Mouse (Mus musculus): ENCODE results near the gene D630036H23Rik. TPM values are rescaled to one million over a fixed set of nuclear protein-coding genes. Genes with fewer than 3 reads are reported as not detected.

The D630036H23Rik gene
- 2.1 and 3.5 TPM in 2 replicates for polyA plus RNA-seq (2014; fragmentation: Nextera tagmentation; extraction: Ambion mirVana)

DNA sequence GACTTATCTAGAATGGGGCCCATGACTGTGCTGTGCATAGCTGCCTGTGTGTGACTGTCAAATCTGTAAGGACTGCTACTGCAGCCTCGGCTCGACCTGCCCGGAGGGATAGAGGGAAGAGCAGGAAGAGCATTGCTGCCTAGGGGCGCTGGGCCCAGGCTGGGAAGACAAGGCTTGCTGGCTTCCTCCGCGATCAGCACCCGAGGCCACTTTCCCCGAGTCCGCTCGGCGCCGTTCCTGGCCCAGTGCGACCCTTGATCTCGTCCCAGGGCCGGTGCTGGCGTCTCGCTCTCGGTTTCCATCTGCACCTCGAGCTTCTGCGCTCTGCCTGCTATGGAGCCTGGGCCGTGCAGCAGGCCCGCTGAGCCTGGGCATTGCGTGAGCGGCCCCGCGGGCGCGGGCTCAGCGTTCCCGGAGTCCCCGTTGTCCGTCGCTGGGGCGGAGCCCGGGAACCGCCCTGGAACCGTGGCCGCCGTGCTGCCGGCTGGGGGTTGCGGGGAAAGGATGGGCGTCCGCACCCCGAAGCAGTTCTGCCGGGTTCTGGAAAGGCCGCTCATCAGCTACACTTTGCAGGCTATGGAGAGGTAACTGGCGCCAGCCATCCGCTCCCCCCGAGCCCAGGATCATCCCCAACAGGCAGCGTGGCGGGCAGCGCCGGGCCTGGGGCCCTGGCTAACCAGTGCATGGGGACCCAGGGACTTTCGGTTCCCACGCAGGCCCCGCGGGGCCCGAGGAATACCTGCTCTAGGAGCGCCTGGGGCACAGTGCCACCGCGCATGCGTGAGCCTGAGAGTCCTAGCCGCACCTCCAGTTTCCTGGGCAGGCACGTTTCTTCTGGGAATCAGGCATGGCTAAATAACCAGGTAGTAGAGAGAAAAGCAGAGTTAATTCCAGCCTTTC, at the start of gene D630036H23Rik, which contains the start of gene Ispd:
Gene D630036H23Rik, minus strand, starts transcription at position 741 of the 900 bp plus-strand sequence.
Gene Ispd, plus strand, starts transcription at position 10 of the 900 bp plus-strand sequence.
- under 1% methylated on average over 63 of the region's 64 CpGs for WGBS

DNA sequence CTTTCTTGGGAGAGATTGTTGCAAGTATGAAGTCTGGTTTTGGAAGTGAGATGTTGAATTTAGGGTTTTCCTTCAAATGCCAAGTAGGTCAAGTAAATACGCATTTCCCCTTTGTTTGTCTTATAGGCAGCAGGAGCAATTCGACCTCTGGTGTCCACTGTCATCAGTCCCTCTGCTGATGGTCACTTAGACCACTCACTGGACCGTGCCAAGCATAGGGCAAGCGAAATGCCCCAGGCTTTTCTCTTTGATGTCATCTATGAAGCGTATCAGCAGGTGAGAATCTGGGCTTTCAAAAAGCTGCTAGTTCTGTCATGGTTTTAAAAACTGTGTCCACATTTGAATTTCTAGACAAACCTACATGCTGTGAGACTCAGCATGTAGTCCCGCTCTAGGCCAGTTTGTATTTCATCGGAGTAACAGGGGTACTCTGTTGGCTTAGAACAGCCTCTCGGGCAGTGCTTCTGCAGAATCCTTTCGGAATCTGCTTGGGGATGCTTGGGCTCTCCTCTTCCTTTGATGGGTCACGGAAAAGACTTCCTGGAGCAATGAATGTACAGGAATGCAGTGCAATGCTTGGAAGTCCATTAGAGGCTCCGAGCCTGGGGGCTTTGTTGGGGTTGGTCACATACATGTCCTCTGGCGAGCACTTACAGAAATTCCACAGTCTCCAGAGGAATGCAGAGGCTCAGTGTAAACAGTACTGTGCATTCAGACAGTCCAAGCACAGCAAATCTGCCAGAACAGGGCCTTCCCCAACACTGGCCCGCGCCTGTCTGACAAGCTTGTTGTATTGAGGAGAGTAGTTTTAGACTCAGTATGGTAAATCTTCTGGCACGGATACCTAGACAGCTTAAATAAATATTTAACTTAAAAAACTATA, 44.4 kb upstream of the D630036H23Rik start:
- H3K9me3 ChIP-seq (replicated peaks; ENCODE audit: control insufficient read depth, low read length) = no peaks in the 10 kb centered on the region
- DNase-seq (ENCODE audit: low spot score) = no peak
- 85% methylated on average over 15 of the region's 15 CpGs for WGBS

More for the DNA sequence above, at the start of gene D630036H23Rik, which contains the start of gene Ispd:
- no peaks in the 10 kb centered on the region for H3K27me3 ChIP-seq (replicated peaks; ENCODE audit: control insufficient read depth, insufficient read depth, low read length)
- H3K9ac ChIP-seq (ENCODE audit: low read length) = peak within 1 kb of the TSS; percentile 96
- peak within 1 kb of the TSS; percentile 95 for H3K27ac ChIP-seq (ENCODE audit: low read depth, low read length)
- H3K36me3 ChIP-seq (ENCODE audit: control insufficient read depth, insufficient read depth, low read length) = no peaks in the 10 kb centered on the region
- ATAC-seq (peak; percentile 96), DNase-seq (ENCODE audit: low spot score) (peak; percentile 92)
- H3K4me2 ChIP-seq (ENCODE audit: low read length) = peak within 1 kb of the TSS; percentile 75
- peaks cover 8% of the 10 kb centered on the region for H3K4me1 ChIP-seq (ENCODE audit: control insufficient read depth, insufficient read depth, low read length)
- no peaks in the 10 kb centered on the region for H3K9me3 ChIP-seq (replicated peaks; ENCODE audit: control insufficient read depth, low read length)
- H3K4me3 ChIP-seq (ENCODE audit: low read depth, low read length) = peak within 1 kb of the TSS; percentile 63

DNA sequence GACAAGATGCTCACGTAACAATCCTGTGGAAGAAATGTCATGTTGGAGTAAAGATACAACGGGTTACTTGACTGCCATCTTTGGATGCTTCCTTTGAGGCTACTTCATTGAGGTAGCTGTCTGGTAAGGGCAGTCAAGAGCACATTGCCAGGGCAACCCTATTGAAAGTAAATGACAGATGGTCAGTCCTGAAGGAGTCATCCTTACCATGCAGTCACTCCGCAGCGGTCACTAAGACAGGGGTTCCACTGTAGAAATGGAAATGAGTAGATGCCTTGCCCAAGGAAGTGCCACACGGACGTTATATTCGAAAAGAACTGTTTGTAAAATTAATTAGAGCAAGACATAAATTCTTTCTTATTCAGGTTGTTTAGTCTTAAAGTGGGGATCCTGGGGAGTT, 43.3 kb upstream of the D630036H23Rik start:
- Histone ChIP-seq H3K27ac (ENCODE audit: low read depth, low read length) (no peak overlapping the region), H3K9ac (ENCODE audit: low read length) (no peak overlapping the region), H3K36me3 (ENCODE audit: control insufficient read depth, insufficient read depth, low read length) (no peaks in the 10 kb centered on the region), H3K9me3 (replicated peaks; ENCODE audit: control insufficient read depth, low read length) (no peaks in the 10 kb centered on the region), H3K4me3 (ENCODE audit: low read depth, low read length) (no peak overlapping the region), H3K4me2 (ENCODE audit: low read length) (no peak overlapping the region), H3K4me1 (ENCODE audit: control insufficient read depth, insufficient read depth, low read length) (no peaks in the 10 kb centered on the region), H3K27me3 (replicated peaks; ENCODE audit: control insufficient read depth, insufficient read depth, low read length) (no peaks in the 10 kb centered on the region)
- WGBS = 68% methylated on average over 7 of the region's 7 CpGs
- ATAC-seq (no peak), DNase-seq (ENCODE audit: low spot score) (no peak)

More for the DNA sequence above, 44.4 kb upstream of the D630036H23Rik start:
- Histone ChIP-seq H3K4me2 (ENCODE audit: low read length) (no peak overlapping the region), H3K36me3 (ENCODE audit: control insufficient read depth, insufficient read depth, low read length) (no peaks in the 10 kb centered on the region), H3K4me3 (ENCODE audit: low read depth, low read length) (no peak overlapping the region), H3K9ac (ENCODE audit: low read length) (no peak overlapping the region), H3K27me3 (replicated peaks; ENCODE audit: control insufficient read depth, insufficient read depth, low read length) (no peaks in the 10 kb centered on the region), H3K27ac (ENCODE audit: low read depth, low read length) (no peak overlapping the region), H3K4me1 (ENCODE audit: control insufficient read depth, insufficient read depth, low read length) (no peaks in the 10 kb centered on the region)
- no peak for ATAC-seq

DNA sequence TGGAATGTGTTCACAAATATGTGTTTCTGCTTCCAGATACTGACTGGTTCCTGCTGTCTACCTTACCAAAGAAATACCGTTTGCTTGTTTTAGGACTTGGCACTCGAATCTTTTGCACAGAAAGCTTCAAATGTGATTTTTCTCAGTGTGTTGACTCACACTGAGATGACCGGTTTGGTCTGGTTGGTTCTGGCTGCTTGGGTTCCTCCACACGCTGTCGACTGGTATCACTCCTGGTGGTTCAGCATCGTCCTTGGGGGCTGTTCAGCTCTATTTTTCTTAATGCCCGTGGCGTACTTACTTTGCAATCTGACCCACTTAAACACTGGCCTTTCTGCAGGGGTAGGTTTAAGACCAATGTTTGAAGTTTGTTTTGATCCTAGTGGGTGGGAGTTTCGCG, 41.7 kb upstream of the D630036H23Rik start:
- Histone ChIP-seq H3K4me3 (ENCODE audit: low read depth, low read length) (no peak overlapping the region), H3K9me3 (replicated peaks; ENCODE audit: control insufficient read depth, low read length) (no peaks in the 10 kb centered on the region), H3K4me1 (ENCODE audit: control insufficient read depth, insufficient read depth, low read length) (no peaks in the 10 kb centered on the region), H3K27me3 (replicated peaks; ENCODE audit: control insufficient read depth, insufficient read depth, low read length) (no peaks in the 10 kb centered on the region), H3K27ac (ENCODE audit: low read depth, low read length) (no peak overlapping the region), H3K4me2 (ENCODE audit: low read length) (no peak overlapping the region), H3K9ac (ENCODE audit: low read length) (no peak overlapping the region), H3K36me3 (ENCODE audit: control insufficient read depth, insufficient read depth, low read length) (no peaks in the 10 kb centered on the region)
- DNase-seq (ENCODE audit: low spot score) = no peak
- ATAC-seq = no peak
- whole genome bisulfite sequencing = 86% methylated on average over 10 of the region's 10 CpGs

DNA sequence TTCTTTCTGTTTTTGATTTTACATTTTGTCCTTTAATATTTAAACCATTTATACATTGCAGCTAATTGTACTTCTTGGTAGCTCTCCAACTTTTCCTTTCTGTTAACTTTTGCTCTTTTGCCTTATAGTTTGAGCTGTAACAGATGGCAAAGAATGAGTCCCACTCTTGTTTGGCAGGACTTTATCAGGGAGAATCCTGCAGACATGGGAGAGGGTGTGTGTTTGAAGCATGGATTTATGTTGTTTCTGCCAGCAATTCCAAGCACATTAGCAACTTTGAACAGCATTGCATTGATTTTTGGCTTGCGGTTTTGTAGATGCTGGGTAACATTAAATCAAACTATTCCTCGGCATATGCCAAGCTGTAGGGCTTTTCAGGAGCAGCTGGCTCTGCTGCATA, 13.1 kb upstream of the D630036H23Rik start:
- Histone ChIP-seq H3K27ac (ENCODE audit: low read depth, low read length) (no peak overlapping the region), H3K9me3 (replicated peaks; ENCODE audit: control insufficient read depth, low read length) (0 out of 2 replicates have a peak, but pooled peaks cover 6% of the 10 kb centered on the region), H3K4me3 (ENCODE audit: low read depth, low read length) (no peak overlapping the region), H3K4me1 (ENCODE audit: control insufficient read depth, insufficient read depth, low read length) (no peaks in the 10 kb centered on the region), H3K36me3 (ENCODE audit: control insufficient read depth, insufficient read depth, low read length) (no peaks in the 10 kb centered on the region), H3K27me3 (replicated peaks; ENCODE audit: control insufficient read depth, insufficient read depth, low read length) (no peaks in the 10 kb centered on the region), H3K4me2 (ENCODE audit: low read length) (no peak overlapping the region), H3K9ac (ENCODE audit: low read length) (no peak overlapping the region)
- ATAC-seq = peak; percentile 75; the same call in 1 of the 2 replicates
- 76% methylated on average over 2 of the region's 2 CpGs for WGBS
- DNase-seq (ENCODE audit: low spot score) = peak; percentile 72

DNA sequence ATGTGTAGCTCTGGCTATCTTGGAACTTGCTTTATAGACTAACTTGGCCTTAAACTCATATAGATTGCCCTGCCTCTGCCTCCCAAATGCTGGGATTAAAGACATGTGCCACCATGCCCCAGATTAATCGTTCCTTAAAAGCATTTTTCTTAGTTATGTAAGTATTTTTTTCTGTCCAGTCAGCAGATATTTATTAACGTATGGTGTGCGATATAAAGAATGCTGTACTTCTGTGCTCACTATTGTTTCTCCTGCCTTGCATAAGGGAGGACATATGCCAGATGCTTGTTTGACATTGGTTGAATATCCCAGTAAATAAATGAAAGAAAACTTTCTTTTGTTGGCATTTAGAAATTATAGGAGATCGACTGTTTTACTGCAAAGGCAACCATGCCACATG, 5.0 kb upstream of the D630036H23Rik start:
- Histone ChIP-seq H3K9me3 (replicated peaks; ENCODE audit: control insufficient read depth, low read length) (no peaks in the 10 kb centered on the region), H3K4me1 (ENCODE audit: control insufficient read depth, insufficient read depth, low read length) (no peaks in the 10 kb centered on the region), H3K27ac (ENCODE audit: low read depth, low read length) (no peak overlapping the region), H3K9ac (ENCODE audit: low read length) (no peak overlapping the region), H3K27me3 (replicated peaks; ENCODE audit: control insufficient read depth, insufficient read depth, low read length) (no peaks in the 10 kb centered on the region), H3K4me2 (ENCODE audit: low read length) (no peak overlapping the region), H3K36me3 (ENCODE audit: control insufficient read depth, insufficient read depth, low read length) (no peaks in the 10 kb centered on the region), H3K4me3 (ENCODE audit: low read depth, low read length) (no peak overlapping the region)
- no peak for DNase-seq (ENCODE audit: low spot score)
- no peak for ATAC-seq
- WGBS = 92% methylated on average over 4 of the region's 4 CpGs

DNA sequence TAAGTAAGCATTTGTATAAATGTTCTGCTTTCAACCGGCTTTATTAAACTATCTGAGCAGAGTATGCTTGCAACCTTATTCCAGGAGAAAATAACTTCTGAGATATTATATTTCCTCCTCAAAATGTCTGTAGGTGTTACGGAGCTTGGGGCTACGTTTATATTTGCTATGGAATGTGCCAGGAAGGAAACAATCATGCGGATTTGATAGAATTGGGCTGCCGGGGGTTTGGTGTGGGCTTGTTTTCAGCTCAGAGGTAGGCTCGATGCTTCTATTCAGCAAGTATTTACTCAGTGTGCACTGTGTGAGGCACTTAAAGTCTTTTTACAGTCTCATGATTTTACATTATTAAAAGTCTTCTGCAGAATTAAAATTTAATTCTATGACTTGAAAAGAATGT, 3.4 kb upstream of the D630036H23Rik start:
- Histone ChIP-seq H3K36me3 (ENCODE audit: control insufficient read depth, insufficient read depth, low read length) (no peaks in the 10 kb centered on the region), H3K4me3 (ENCODE audit: low read depth, low read length) (no peak overlapping the region), H3K27me3 (replicated peaks; ENCODE audit: control insufficient read depth, insufficient read depth, low read length) (no peaks in the 10 kb centered on the region), H3K9ac (ENCODE audit: low read length) (no peak overlapping the region), H3K27ac (ENCODE audit: low read depth, low read length) (no peak overlapping the region), H3K9me3 (replicated peaks; ENCODE audit: control insufficient read depth, low read length) (no peaks in the 10 kb centered on the region), H3K4me2 (ENCODE audit: low read length) (no peak overlapping the region), H3K4me1 (ENCODE audit: control insufficient read depth, insufficient read depth, low read length) (peaks cover 8% of the 10 kb centered on the region)
- DNase-seq (ENCODE audit: low spot score) = no peak
- 64% methylated on average over 6 of the region's 6 CpGs for WGBS
- ATAC-seq = no peak

DNA sequence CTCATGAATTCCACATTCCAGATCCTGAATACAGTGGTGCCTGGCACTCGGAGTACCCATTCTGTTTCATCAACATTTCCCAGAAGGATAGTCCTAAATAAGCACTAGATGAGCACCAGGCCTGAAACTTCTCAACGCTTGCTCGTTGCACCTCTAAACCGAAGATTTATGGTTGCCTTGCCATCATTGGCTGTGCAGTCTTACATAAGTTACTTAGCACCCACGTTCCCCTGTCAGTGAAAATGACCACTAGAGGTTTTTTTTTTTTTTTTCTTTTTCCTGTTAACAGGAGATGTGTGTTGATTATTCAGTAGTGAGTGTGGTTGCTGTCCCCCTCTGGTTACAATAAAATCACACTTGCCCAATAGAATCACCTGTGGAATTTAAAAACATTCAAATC, 1.2 kb downstream of the D630036H23Rik start:
- Histone ChIP-seq H3K9me3 (replicated peaks; ENCODE audit: control insufficient read depth, low read length) (no peaks in the 10 kb centered on the region), H3K27ac (ENCODE audit: low read depth, low read length) (no peak overlapping the region), H3K4me1 (ENCODE audit: control insufficient read depth, insufficient read depth, low read length) (peaks cover 8% of the 10 kb centered on the region), H3K9ac (ENCODE audit: low read length) (no peak overlapping the region), H3K4me3 (ENCODE audit: low read depth, low read length) (no peak overlapping the region), H3K27me3 (replicated peaks; ENCODE audit: control insufficient read depth, insufficient read depth, low read length) (no peaks in the 10 kb centered on the region), H3K4me2 (ENCODE audit: low read length) (peak overlapping the region; percentile 75), H3K36me3 (ENCODE audit: control insufficient read depth, insufficient read depth, low read length) (no peaks in the 10 kb centered on the region)
- 62% methylated on average over 5 of the region's 5 CpGs for WGBS
- DNase-seq (ENCODE audit: low spot score) (peak; percentile 3), ATAC-seq (no peak)

Measured in forebrain, embryonic 14.5 days (tissue).